Mouse (Mus musculus) E14TG2a.4 (cell line): ENCODE data around the gene Gm3558.
"Not testable (repeated sequence)": the region's sequence is repeated elsewhere in the genome, so short reads cannot be mapped to it uniquely, and the experiment has no call there.

Experiments
- CTCF ChIP-seq: conservative IDR thresholded peaks from 2 replicates; pipeline ENCODE4 v1.5.1; 2014; ENCODE audit warnings: low read length
- NANOG ChIP-seq: IDR thresholded peaks from 2 replicates; pipeline ENCODE4 v1.6.1; 2014; ENCODE audit warnings: borderline replicate concordance, low read length, mixed read lengths

GRCm38 (mm10) chr14:7568382-7568781 lies at the start of gene Gm3558:
- not testable (repeated sequence) for TF ChIP-seq CTCF, NANOG
